Mouse (Mus musculus): ENCODE data around the gene Ptprm. TPM values are rescaled to one million over a fixed set of nuclear protein-coding genes. Genes with fewer than 3 reads are reported as not detected.

Ptprm gene
- polyA plus RNA-seq, 1 experiment from 2014 or later = 8.0 TPM

DNA sequence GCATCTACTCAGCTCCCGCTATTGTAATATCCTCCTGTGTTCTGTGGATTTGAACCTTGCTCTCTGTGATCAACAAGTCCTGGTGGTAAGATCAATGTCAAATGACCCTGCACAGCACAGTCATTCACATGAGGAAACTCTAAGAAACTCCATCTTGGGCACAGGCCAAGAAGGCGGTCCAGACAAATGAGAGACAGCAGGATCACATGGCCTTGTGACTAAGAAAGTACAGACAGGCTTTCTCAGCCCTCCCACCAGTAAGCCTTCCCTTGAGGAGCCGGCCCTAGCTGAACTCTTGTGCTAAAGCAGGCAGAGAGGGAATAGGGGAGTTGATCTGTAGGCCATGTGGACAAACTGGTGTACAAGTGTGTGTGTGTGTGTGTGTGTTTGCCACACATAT, 49.4 kb downstream of the Ptprm start:
- Histone ChIP-seq H3K36me3 (ENCODE audit: control insufficient read depth, insufficient read depth, low read length) (no peaks in the 10 kb centered on the region), H3K27me3 (replicated peaks; ENCODE audit: control insufficient read depth, insufficient read depth, low read length) (no peaks in the 10 kb centered on the region), H3K4me2 (ENCODE audit: low read length) (no peak overlapping the region), H3K4me3 (ENCODE audit: low read depth, low read length) (no peak overlapping the region), H3K27ac (ENCODE audit: low read depth, low read length) (no peak overlapping the region), H3K9me3 (replicated peaks; ENCODE audit: control insufficient read depth, low read length) (no peaks in the 10 kb centered on the region), H3K4me1 (ENCODE audit: control insufficient read depth, insufficient read depth, low read length) (peaks cover 14% of the 10 kb centered on the region; the same call in 1 of the 2 replicates), H3K9ac (ENCODE audit: low read length) (no peak overlapping the region)
- DNase-seq (ENCODE audit: low spot score) = peak; percentile 43
- ATAC-seq = no peak
- WGBS = 60% methylated on average over 3 of the region's 3 CpGs

DNA sequence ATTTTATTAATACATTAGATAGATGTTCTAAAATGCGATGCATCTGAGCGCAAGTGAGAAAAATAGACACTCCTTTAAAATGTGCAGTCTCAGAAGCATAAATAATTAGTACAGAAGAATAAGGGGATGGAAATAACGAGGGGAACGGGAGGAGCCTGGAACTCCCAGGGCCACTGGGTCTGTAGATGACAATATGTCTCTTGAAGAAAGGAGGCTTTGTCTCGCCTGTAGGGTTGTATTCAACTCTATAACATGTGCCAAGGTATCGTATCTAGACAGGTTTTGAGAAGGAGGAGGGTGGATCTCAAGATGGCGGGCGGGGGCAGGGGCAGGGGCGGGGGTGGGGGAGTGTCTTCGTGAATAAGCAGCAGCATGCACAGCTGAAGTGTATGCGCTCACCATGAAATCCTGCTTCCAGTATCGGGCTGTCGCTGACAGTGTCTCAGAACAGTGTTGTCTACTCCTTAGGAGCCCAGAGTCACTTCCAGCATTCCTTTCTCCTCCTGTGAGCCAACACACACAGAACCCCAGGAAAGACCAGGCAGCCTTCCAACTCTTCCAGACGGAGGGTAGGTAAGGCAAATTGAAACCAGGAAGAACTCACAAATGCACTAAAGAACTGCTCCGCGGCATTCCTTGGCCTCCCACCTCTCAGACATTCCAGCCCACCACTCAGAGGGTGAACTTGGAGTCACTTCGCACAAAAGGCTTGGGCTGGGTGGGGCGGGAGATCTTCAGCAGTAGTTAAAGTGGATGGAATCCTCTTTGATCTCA, 50.7 kb downstream of the Ptprm start:
- H3K27ac ChIP-seq (ENCODE audit: low read depth, low read length) = no peak overlapping the region
- ATAC-seq = peak; percentile 62
- WGBS = 43% methylated on average over 18 of the region's 18 CpGs

DNA sequence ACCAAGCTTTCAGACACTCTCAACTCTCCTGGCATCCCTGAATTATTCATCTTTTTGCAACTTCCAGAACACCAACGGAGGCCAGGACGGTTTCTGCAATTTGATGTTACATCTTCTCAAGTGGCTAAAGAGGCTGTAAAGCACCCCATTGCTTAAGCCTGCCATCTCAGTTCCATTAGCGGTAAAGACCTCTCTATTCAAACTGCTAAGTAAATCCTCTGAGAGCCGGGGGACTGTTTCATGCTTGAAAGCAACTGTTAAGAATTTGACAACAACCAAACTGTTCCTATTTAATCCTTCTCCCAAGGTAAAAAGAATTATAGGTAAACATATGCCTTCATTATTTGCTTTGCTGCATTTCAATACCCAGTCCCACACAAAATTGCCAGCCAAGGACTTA, 51.7 kb downstream of the Ptprm start:
- ATAC-seq (no peak), DNase-seq (ENCODE audit: low spot score) (peak; percentile 46)
- no peaks in the 10 kb centered on the region for H3K27me3 ChIP-seq (replicated peaks; ENCODE audit: control insufficient read depth, insufficient read depth, low read length)
- peaks cover 14% of the 10 kb centered on the region; the same call in 1 of the 2 replicates for H3K4me1 ChIP-seq (ENCODE audit: control insufficient read depth, insufficient read depth, low read length)
- no peak overlapping the region for H3K9ac ChIP-seq (ENCODE audit: low read length)
- no peaks in the 10 kb centered on the region for H3K9me3 ChIP-seq (replicated peaks; ENCODE audit: control insufficient read depth, low read length)
- no peak overlapping the region for H3K4me3 ChIP-seq (ENCODE audit: low read depth, low read length)
- no peak overlapping the region for H3K4me2 ChIP-seq (ENCODE audit: low read length)
- 4% methylated on average over 4 of the region's 4 CpGs for WGBS
- no peak overlapping the region for H3K27ac ChIP-seq (ENCODE audit: low read depth, low read length)
- no peaks in the 10 kb centered on the region for H3K36me3 ChIP-seq (ENCODE audit: control insufficient read depth, insufficient read depth, low read length)

More for the DNA sequence above, 50.7 kb downstream of the Ptprm start:
- peak; percentile 51 for DNase-seq (ENCODE audit: low spot score)
- H3K36me3 ChIP-seq (ENCODE audit: control insufficient read depth, insufficient read depth, low read length) = no peaks in the 10 kb centered on the region
- H3K9me3 ChIP-seq (replicated peaks; ENCODE audit: control insufficient read depth, low read length) = no peaks in the 10 kb centered on the region
- H3K9ac ChIP-seq (ENCODE audit: low read length) = no peak overlapping the region
- no peak overlapping the region for H3K4me3 ChIP-seq (ENCODE audit: low read depth, low read length)
- no peaks in the 10 kb centered on the region for H3K27me3 ChIP-seq (replicated peaks; ENCODE audit: control insufficient read depth, insufficient read depth, low read length)
- H3K4me1 ChIP-seq (ENCODE audit: control insufficient read depth, insufficient read depth, low read length) = peaks cover 14% of the 10 kb centered on the region; the same call in 1 of the 2 replicates
- peak overlapping the region; percentile 17; the same call in 1 of the 2 replicates for H3K4me2 ChIP-seq (ENCODE audit: low read length)

DNA sequence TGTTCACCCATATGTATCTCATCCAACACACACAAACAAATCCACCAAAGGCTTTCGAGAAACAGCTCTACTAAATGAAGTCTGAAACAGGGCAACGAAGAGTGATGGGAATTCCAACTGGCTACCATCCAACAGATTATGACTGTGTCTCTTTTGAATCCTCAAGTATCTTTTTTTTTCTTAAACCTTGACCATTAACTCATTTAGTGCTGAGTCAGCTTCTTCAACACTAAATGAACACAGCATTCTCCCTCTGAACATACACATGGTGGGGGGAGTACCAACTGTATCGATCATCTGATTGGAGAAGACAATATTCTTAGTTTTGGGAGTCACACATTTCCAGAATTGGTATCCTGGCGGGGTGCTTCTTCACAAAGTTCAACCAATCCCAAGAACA, 52.2 kb downstream of the Ptprm start:
- Histone ChIP-seq H3K9ac (ENCODE audit: low read length) (no peak overlapping the region), H3K9me3 (replicated peaks; ENCODE audit: control insufficient read depth, low read length) (no peaks in the 10 kb centered on the region), H3K27me3 (replicated peaks; ENCODE audit: control insufficient read depth, insufficient read depth, low read length) (no peaks in the 10 kb centered on the region), H3K4me3 (ENCODE audit: low read depth, low read length) (no peak overlapping the region), H3K36me3 (ENCODE audit: control insufficient read depth, insufficient read depth, low read length) (no peaks in the 10 kb centered on the region), H3K27ac (ENCODE audit: low read depth, low read length) (no peak overlapping the region), H3K4me2 (ENCODE audit: low read length) (no peak overlapping the region), H3K4me1 (ENCODE audit: control insufficient read depth, insufficient read depth, low read length) (peaks cover 14% of the 10 kb centered on the region; the same call in 1 of the 2 replicates)
- ATAC-seq = no peak
- no peak for DNase-seq (ENCODE audit: low spot score)
- 86% methylated on average over 4 of the region's 4 CpGs for WGBS

DNA sequence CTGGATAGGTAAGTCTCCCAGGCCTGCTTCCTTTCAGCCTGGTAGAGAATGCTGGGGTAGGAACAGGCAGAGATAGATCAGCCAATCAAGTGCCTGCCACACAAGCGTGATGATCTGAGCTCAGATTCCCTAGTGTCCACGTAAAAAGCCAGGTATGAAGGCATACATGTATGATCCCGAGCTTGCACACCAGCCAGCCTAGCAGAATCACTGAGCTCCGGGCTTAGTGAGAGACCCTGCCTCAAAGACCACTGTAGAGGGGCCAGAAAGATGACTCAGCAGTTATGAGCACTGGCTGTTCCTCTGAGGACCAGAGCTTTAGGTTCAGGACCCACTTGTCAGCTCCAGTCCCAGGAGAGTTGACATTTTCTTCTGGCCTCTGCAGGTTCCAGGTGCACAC, 52.9 kb downstream of the Ptprm start:
- H3K4me2 ChIP-seq (ENCODE audit: low read length) = no peak overlapping the region
- H3K36me3 ChIP-seq (ENCODE audit: control insufficient read depth, insufficient read depth, low read length) = no peaks in the 10 kb centered on the region
- H3K27ac ChIP-seq (ENCODE audit: low read depth, low read length) = no peak overlapping the region
- H3K9me3 ChIP-seq (replicated peaks; ENCODE audit: control insufficient read depth, low read length) = no peaks in the 10 kb centered on the region
- 92% methylated on average over 4 of the region's 4 CpGs for WGBS
- no peak overlapping the region for H3K9ac ChIP-seq (ENCODE audit: low read length)
- H3K4me1 ChIP-seq (ENCODE audit: control insufficient read depth, insufficient read depth, low read length) = peaks cover 14% of the 10 kb centered on the region; the same call in 1 of the 2 replicates
- ATAC-seq (no peak), DNase-seq (ENCODE audit: low spot score) (no peak)
- H3K4me3 ChIP-seq (ENCODE audit: low read depth, low read length) = no peak overlapping the region
- H3K27me3 ChIP-seq (replicated peaks; ENCODE audit: control insufficient read depth, insufficient read depth, low read length) = no peaks in the 10 kb centered on the region

DNA sequence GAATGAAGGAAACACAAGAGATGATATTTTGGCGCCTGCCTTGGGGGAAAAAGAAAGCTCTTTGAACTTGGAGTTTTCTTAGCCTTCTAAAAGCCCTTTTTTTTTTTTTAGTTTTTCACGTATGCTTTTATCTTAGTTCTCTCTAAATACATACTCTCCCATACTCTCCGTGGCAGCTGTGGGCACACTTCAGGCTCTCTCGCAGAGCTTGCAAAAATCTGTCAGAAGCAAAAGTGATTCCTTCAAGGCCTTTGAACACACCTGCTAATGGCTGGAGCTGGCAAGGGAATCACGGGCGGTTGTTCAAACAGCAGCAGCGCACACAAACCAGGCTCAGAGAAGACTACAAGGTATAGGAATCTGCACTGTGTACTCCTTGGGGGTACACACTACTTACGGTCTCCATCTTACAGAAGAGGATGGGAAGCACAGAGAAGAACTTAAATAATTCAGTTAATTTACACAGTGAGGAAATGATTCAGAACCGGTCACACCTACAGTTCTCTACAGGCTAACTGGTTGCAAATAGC, 55.9 kb downstream of the Ptprm start:
- Histone ChIP-seq H3K4me3 (ENCODE audit: low read depth, low read length) (no peak overlapping the region), H3K4me2 (ENCODE audit: low read length) (no peak overlapping the region), H3K4me1 (ENCODE audit: control insufficient read depth, insufficient read depth, low read length) (peaks cover 9% of the 10 kb centered on the region; the same call in 1 of the 2 replicates), H3K9me3 (replicated peaks; ENCODE audit: control insufficient read depth, low read length) (no peaks in the 10 kb centered on the region), H3K27ac (ENCODE audit: low read depth, low read length) (no peak overlapping the region), H3K36me3 (ENCODE audit: control insufficient read depth, insufficient read depth, low read length) (no peaks in the 10 kb centered on the region), H3K9ac (ENCODE audit: low read length) (no peak overlapping the region), H3K27me3 (replicated peaks; ENCODE audit: control insufficient read depth, insufficient read depth, low read length) (no peaks in the 10 kb centered on the region)
- WGBS = 71% methylated on average over 9 of the region's 9 CpGs
- ATAC-seq = no peak
- no peak for DNase-seq (ENCODE audit: low spot score)

DNA sequence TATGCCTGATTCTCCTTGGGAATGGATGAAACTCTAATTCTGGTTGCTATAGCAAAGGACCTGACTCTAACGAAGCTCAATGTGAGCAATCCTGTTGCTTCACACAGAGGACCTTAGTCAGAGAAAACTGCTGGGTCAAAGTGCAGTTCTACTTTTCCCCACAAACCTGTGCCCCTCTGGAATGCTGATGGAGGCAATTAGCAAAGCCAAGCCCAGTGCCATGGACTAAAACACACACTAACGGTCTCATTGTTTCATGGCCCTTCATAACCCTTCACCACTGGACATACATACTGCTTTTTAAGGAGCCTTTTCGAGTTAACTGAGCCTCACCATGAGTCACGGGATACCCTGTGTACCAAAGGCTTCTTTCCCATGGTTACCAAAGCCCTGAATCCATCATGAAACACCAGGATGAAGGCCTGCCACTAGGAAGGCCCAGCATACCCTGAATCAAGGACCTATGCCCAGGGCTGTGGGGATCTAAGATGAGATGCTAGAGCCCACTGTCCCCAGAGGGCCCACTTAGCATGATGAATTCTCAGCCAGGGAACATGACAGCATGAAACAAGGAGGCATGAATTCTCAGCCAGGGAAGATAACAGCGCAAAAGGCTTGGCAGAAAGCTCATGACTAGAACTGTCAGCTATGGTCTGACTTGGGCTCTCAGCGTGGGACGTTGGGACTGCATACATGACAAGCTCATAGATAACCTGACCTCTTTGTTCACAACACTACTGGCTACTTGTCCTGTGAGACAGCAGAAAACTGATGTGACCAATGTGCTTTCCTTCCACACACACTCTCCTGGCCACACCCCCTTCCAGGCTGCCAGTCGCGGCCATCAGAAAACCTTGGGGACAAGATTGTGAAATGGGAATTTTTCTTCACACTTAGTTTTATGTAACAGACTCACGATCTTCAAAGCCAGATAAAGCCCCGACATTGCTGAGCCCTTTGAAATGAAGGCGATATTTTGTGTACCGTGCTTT, 57.4 kb downstream of the Ptprm start:
- WGBS = 78% methylated on average over 13 of the region's 13 CpGs
- Histone ChIP-seq H3K27ac (ENCODE audit: low read depth, low read length) (no peak overlapping the region), H3K9me3 (replicated peaks; ENCODE audit: control insufficient read depth, low read length) (no peaks in the 10 kb centered on the region), H3K4me1 (ENCODE audit: control insufficient read depth, insufficient read depth, low read length) (no peaks in the 10 kb centered on the region; the same call in 1 of the 2 replicates), H3K4me2 (ENCODE audit: low read length) (no peak overlapping the region), H3K27me3 (replicated peaks; ENCODE audit: control insufficient read depth, insufficient read depth, low read length) (no peaks in the 10 kb centered on the region), H3K36me3 (ENCODE audit: control insufficient read depth, insufficient read depth, low read length) (no peaks in the 10 kb centered on the region), H3K4me3 (ENCODE audit: low read depth, low read length) (no peak overlapping the region), H3K9ac (ENCODE audit: low read length) (no peak overlapping the region)
- DNase-seq (ENCODE audit: low spot score) (no peak), ATAC-seq (no peak)

DNA sequence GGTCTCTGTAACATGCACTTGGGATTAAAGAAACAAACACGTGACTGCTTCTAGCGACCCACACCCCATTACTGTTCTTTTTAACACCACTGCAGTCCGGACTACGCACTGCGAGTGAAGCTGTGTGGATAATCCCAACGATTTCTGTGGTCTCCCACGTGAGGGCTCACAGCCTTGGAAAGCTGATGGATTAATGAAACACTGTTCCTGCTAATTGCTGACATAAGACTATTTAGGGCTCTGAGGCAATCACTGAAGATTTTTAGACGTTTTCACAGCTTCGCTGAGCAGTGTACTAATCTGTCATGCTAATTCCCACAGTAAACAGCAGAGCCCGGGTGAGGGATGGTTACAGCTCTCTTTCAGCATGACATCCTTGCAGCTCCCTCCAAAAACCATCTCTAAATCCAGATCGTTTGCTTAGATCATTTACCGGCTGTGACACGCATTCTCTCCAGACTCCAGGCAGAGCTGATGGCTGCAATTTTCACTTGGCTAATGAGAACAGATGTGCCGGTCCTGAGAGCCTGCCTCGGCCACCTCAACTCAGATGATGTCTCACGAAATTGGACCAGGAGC, 63.5 kb downstream of the Ptprm start:
- Histone ChIP-seq H3K4me1 (ENCODE audit: control insufficient read depth, insufficient read depth, low read length) (no peaks in the 10 kb centered on the region; the same call in 1 of the 2 replicates), H3K27me3 (replicated peaks; ENCODE audit: control insufficient read depth, insufficient read depth, low read length) (no peaks in the 10 kb centered on the region), H3K27ac (ENCODE audit: low read depth, low read length) (peak overlapping the region; percentile 0; the same call in 1 of the 2 replicates), H3K4me3 (ENCODE audit: low read depth, low read length) (no peak overlapping the region), H3K4me2 (ENCODE audit: low read length) (peak overlapping the region; percentile 32; the same call in 1 of the 2 replicates), H3K36me3 (ENCODE audit: control insufficient read depth, insufficient read depth, low read length) (no peaks in the 10 kb centered on the region), H3K9me3 (replicated peaks; ENCODE audit: control insufficient read depth, low read length) (no peaks in the 10 kb centered on the region), H3K9ac (ENCODE audit: low read length) (no peak overlapping the region)
- ATAC-seq = peak; percentile 94
- WGBS = 7% methylated on average over 16 of the region's 16 CpGs
- peak; percentile 81 for DNase-seq (ENCODE audit: low spot score)

Measured in forebrain, embryonic 14.5 days (tissue).